Mouse (Mus musculus): ENCODE results near the gene Ces1a. TPM values are rescaled to one million over a fixed set of nuclear protein-coding genes. Genes with fewer than 3 reads are reported as not detected.

Gene Ces1a
- polyA plus RNA-seq, 1 experiment, result 0.01 TPM

DNA sequence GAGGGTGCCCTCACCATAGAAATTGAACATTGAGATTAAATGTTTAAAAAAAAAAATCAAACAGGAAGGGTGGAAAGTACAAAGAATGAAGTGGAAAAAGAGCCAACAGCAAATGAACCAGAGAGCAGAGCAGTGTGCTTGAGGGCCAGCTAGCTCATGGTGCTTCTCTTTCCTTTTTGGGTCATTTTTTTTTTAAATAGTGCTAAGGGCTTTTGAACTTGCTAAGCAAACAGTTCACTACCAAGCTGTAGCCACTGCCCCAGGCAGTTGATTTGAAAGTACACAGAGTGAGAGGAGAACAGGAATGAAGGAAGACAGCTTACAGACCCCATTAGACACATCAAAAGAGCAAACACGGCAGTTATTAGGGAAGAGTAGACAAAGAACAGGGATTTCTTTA, 4.9 kb downstream of the Ces1a start:
- Histone ChIP-seq H3ac (ENCODE audit: control insufficient read depth, insufficient read length, low read depth) (no peak overlapping the region), H3K79me2 (ENCODE audit: control insufficient read depth, insufficient read depth) (no peaks in the 10 kb centered on the region), H3K27me3 (ENCODE audit: control insufficient read depth, insufficient read depth, insufficient read length) (no peaks in the 10 kb centered on the region), H3K4me3 (ENCODE audit: insufficient read depth, poor library complexity, severe bottlenecking) (no peak overlapping the region), H3K36me3 (ENCODE audit: control insufficient read depth, insufficient read depth) (no peaks in the 10 kb centered on the region), H3K79me3 (ENCODE audit: low read depth) (no peaks in the 10 kb centered on the region)
- TF ChIP-seq CEBPB (IDR thresholded peaks at IDR 0.05; ENCODE audit: low read depth) (no peak), CTCF (IDR thresholded peaks at IDR 0.05; ENCODE audit: control insufficient read depth, insufficient read depth, insufficient read length) (no peak), MYOD1 (IDR thresholded peaks at IDR 0.05; ENCODE audit: control insufficient read depth, insufficient read length, low read depth) (no peak), USF1 (IDR thresholded peaks at IDR 0.05; ENCODE audit: low read depth) (no peak), MAX (IDR thresholded peaks at IDR 0.05) (no peak), FOSL1 (IDR thresholded peaks at IDR 0.05; ENCODE audit: insufficient read depth, low read length, poor library complexity, severe bottlenecking) (no peak), MYOG (IDR thresholded peaks at IDR 0.05; ENCODE audit: control insufficient read depth, extremely low read depth, insufficient read length) (no peak)

DNA sequence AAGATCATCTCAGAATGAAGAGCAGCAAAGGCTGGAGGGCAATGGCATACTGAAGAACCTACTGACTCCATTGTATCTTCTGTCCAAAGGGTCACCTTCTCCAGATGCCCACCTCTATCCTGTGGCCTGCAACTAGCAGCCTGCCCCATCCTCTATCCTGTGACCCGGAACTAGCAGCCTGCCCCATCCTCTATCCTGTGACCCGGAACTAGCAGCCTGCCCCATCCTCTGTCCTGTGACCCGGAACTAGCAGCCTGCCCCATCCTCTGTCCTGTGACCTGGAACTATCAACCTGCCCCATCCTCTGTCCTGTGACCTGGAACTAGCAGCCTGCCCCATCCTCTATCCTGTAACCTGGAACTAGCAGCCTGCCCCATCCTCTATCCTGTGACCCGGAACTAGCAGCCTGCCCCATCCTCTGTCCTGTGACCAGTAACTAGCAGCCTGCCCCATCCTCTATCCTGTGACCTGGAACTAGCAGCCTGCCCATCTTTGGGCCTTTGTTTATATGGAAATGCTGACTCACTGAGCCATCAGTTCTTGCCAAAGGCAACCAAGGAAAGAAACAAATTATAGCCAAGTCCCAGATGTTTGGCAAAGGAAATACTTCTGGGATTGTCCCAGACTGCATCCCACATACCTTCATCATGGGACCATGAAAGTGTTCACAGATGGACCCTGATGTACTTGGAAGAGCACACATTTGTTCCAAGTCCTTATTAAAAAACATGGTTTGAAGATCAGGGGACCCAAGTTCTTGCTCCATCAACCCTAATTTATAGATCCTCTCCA, 7.0 kb downstream of the Ces1a start:
- no peaks in the 10 kb centered on the region for H3K79me3 ChIP-seq (ENCODE audit: low read depth)
- H3ac ChIP-seq (ENCODE audit: control insufficient read depth, insufficient read length, low read depth), result no peak overlapping the region
- no peaks in the 10 kb centered on the region for H3K27me3 ChIP-seq (ENCODE audit: control insufficient read depth, insufficient read depth, insufficient read length)
- no peaks in the 10 kb centered on the region for H3K79me2 ChIP-seq (ENCODE audit: control insufficient read depth, insufficient read depth)
- TF ChIP-seq FOSL1 (IDR thresholded peaks at IDR 0.05; ENCODE audit: insufficient read depth, low read length, poor library complexity, severe bottlenecking), result no peak
- H3K4me3 ChIP-seq (ENCODE audit: insufficient read depth, poor library complexity, severe bottlenecking), result no peak overlapping the region
- no peaks in the 10 kb centered on the region for H3K36me3 ChIP-seq (ENCODE audit: control insufficient read depth, insufficient read depth)

DNA sequence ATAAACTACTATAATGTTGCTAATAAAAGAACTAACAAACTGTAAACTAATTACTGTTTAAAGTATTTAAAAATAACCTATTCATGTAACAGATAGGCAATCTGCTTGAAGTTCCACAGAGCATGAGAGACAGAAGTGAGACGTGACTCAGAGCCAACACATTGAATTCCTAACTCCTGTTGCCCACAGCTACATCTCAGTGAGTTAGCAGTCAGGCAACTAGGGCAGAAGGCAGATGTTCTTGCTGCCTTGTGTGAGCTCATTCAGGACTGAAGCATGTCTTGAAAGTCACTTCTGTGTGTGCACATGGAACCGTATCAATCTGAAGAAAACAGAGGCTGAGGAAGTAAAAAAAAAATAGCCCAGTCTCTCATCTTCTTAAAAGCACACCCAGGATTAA, 7.7 kb downstream of the Ces1a start:
- H3K36me3 ChIP-seq (ENCODE audit: control insufficient read depth, insufficient read depth), result no peaks in the 10 kb centered on the region
- H3K4me3 ChIP-seq (ENCODE audit: insufficient read depth, poor library complexity, severe bottlenecking), result no peak overlapping the region
- no peak overlapping the region for H3ac ChIP-seq (ENCODE audit: control insufficient read depth, insufficient read length, low read depth)
- no peak for TF ChIP-seq MYOD1 (IDR thresholded peaks at IDR 0.05; ENCODE audit: control insufficient read depth, insufficient read length, low read depth)
- TF ChIP-seq CEBPB (IDR thresholded peaks at IDR 0.05; ENCODE audit: low read depth), result no peak
- TF ChIP-seq MYOG (IDR thresholded peaks at IDR 0.05; ENCODE audit: control insufficient read depth, extremely low read depth, insufficient read length), result no peak
- TF ChIP-seq MAX (IDR thresholded peaks at IDR 0.05), result no peak
- TF ChIP-seq USF1 (IDR thresholded peaks at IDR 0.05; ENCODE audit: low read depth), result no peak
- TF ChIP-seq FOSL1 (IDR thresholded peaks at IDR 0.05; ENCODE audit: insufficient read depth, low read length, poor library complexity, severe bottlenecking), result no peak
- no peak for TF ChIP-seq CTCF (IDR thresholded peaks at IDR 0.05; ENCODE audit: control insufficient read depth, insufficient read depth, insufficient read length)
- H3K79me2 ChIP-seq (ENCODE audit: control insufficient read depth, insufficient read depth), result no peaks in the 10 kb centered on the region
- no peaks in the 10 kb centered on the region for H3K79me3 ChIP-seq (ENCODE audit: low read depth)
- no peaks in the 10 kb centered on the region for H3K27me3 ChIP-seq (ENCODE audit: control insufficient read depth, insufficient read depth, insufficient read length)

DNA sequence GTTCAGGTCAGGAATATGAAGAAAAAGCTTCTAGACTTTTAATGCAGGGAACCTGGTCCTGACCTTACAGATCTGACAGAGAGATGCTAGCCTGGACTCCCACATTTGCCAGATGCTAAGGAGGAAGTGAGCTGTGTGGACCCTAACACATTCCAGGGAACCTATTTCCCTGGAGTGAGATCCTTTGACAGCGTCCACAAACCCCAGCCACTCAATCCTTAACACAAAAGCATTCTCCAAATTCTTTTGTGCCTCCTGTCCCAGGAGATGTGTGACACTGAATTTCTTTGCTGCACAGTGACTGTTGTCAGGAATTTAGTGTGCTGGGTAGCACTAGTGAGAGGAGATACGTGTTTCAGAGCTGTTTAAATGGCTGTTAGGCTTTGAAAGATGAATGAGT, 9.2 kb downstream of the Ces1a start:
- H3K27me3 ChIP-seq (ENCODE audit: control insufficient read depth, insufficient read depth, insufficient read length), result no peaks in the 10 kb centered on the region
- H3ac ChIP-seq (ENCODE audit: control insufficient read depth, insufficient read length, low read depth), result no peak overlapping the region
- no peaks in the 10 kb centered on the region for H3K79me2 ChIP-seq (ENCODE audit: control insufficient read depth, insufficient read depth)
- no peaks in the 10 kb centered on the region for H3K36me3 ChIP-seq (ENCODE audit: control insufficient read depth, insufficient read depth)
- no peak for TF ChIP-seq MAX (IDR thresholded peaks at IDR 0.05)
- TF ChIP-seq USF1 (IDR thresholded peaks at IDR 0.05; ENCODE audit: low read depth), result no peak
- TF ChIP-seq FOSL1 (IDR thresholded peaks at IDR 0.05; ENCODE audit: insufficient read depth, low read length, poor library complexity, severe bottlenecking), result no peak
- TF ChIP-seq MYOD1 (IDR thresholded peaks at IDR 0.05; ENCODE audit: control insufficient read depth, insufficient read length, low read depth), result no peak
- TF ChIP-seq MYOG (IDR thresholded peaks at IDR 0.05; ENCODE audit: control insufficient read depth, extremely low read depth, insufficient read length), result no peak
- TF ChIP-seq CTCF (IDR thresholded peaks at IDR 0.05; ENCODE audit: control insufficient read depth, insufficient read depth, insufficient read length), result no peak
- no peak for TF ChIP-seq CEBPB (IDR thresholded peaks at IDR 0.05; ENCODE audit: low read depth)
- no peak overlapping the region for H3K4me3 ChIP-seq (ENCODE audit: insufficient read depth, poor library complexity, severe bottlenecking)
- no peaks in the 10 kb centered on the region for H3K79me3 ChIP-seq (ENCODE audit: low read depth)

DNA sequence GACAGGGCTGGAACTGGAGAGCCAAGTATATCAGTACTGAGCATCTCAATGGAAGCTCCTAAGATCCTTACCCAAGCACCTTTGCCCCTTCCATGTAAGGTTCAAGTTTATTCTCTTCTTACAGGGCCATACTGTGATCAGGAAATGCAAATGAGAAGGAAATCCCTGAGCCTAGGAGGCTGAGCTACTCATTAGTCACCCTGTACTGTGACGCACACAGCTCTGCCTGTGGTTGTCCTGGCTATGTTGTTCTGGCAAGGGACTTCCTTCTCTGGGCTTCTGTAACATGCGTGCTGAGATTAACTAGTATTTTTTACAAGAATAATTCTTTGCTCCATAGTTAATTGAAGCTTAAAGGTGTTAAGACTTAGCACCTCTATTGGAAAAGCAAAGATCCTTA, 17.3 kb downstream of the Ces1a start:
- no peaks in the 10 kb centered on the region for H3K36me3 ChIP-seq (ENCODE audit: control insufficient read depth, insufficient read depth)
- no peak overlapping the region for H3ac ChIP-seq (ENCODE audit: control insufficient read depth, insufficient read length, low read depth)
- no peaks in the 10 kb centered on the region for H3K27me3 ChIP-seq (ENCODE audit: control insufficient read depth, insufficient read depth, insufficient read length)
- no peaks in the 10 kb centered on the region for H3K79me3 ChIP-seq (ENCODE audit: low read depth)
- TF ChIP-seq MYOG (IDR thresholded peaks at IDR 0.05; ENCODE audit: control insufficient read depth, extremely low read depth, insufficient read length) (no peak), MAX (IDR thresholded peaks at IDR 0.05) (no peak), FOSL1 (IDR thresholded peaks at IDR 0.05; ENCODE audit: insufficient read depth, low read length, poor library complexity, severe bottlenecking) (no peak), MYOD1 (IDR thresholded peaks at IDR 0.05; ENCODE audit: control insufficient read depth, insufficient read length, low read depth) (no peak), CEBPB (IDR thresholded peaks at IDR 0.05; ENCODE audit: low read depth) (no peak), USF1 (IDR thresholded peaks at IDR 0.05; ENCODE audit: low read depth) (no peak), CTCF (IDR thresholded peaks at IDR 0.05; ENCODE audit: control insufficient read depth, insufficient read depth, insufficient read length) (no peak)
- H3K4me3 ChIP-seq (ENCODE audit: insufficient read depth, poor library complexity, severe bottlenecking), result no peak overlapping the region
- H3K79me2 ChIP-seq (ENCODE audit: control insufficient read depth, insufficient read depth), result no peaks in the 10 kb centered on the region

DNA sequence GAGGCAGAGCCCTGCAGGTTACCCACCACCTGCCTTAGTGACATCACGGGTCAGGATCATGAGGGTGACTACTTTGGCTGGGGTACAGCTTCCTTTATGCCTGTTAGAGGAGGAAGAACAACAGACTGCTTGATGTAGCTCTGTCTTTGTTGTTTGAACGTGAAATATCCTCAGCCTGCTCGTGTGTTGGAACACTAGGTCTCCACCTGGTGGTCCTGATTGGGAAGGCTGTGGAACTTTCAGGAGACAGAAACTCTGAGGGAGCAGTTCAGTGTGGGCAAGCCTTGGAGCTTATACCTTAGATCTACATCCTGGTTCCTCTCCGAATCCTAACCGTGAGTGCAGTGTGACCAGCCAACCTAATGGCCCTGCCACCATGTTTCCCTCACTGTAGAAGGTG, 26.3 kb downstream of the Ces1a start:
- Histone ChIP-seq H3K79me3 (ENCODE audit: low read depth) (no peaks in the 10 kb centered on the region), H3K79me2 (ENCODE audit: control insufficient read depth, insufficient read depth) (no peaks in the 10 kb centered on the region), H3K36me3 (ENCODE audit: control insufficient read depth, insufficient read depth) (no peaks in the 10 kb centered on the region), H3ac (ENCODE audit: control insufficient read depth, insufficient read length, low read depth) (no peak overlapping the region), H3K27me3 (ENCODE audit: control insufficient read depth, insufficient read depth, insufficient read length) (no peaks in the 10 kb centered on the region), H3K4me3 (ENCODE audit: insufficient read depth, poor library complexity, severe bottlenecking) (no peak overlapping the region)
- no peak for TF ChIP-seq MYOG (IDR thresholded peaks at IDR 0.05; ENCODE audit: control insufficient read depth, extremely low read depth, insufficient read length)
- TF ChIP-seq CTCF (IDR thresholded peaks at IDR 0.05; ENCODE audit: control insufficient read depth, insufficient read depth, insufficient read length), result no peak
- TF ChIP-seq CEBPB (IDR thresholded peaks at IDR 0.05; ENCODE audit: low read depth), result no peak
- no peak for TF ChIP-seq USF1 (IDR thresholded peaks at IDR 0.05; ENCODE audit: low read depth)
- no peak for TF ChIP-seq MAX (IDR thresholded peaks at IDR 0.05)
- TF ChIP-seq MYOD1 (IDR thresholded peaks at IDR 0.05; ENCODE audit: control insufficient read depth, insufficient read length, low read depth), result no peak
- no peak for TF ChIP-seq FOSL1 (IDR thresholded peaks at IDR 0.05; ENCODE audit: insufficient read depth, low read length, poor library complexity, severe bottlenecking)
